Mouse (Mus musculus): ENCODE measurements at regions not wholly inside any gene's neighbourhood (a gene's known extent, or its start where the extent isn't known, plus 50 kb on each side); places are given as distances from the start of the nearest gene placed in this dataset.

DNA sequence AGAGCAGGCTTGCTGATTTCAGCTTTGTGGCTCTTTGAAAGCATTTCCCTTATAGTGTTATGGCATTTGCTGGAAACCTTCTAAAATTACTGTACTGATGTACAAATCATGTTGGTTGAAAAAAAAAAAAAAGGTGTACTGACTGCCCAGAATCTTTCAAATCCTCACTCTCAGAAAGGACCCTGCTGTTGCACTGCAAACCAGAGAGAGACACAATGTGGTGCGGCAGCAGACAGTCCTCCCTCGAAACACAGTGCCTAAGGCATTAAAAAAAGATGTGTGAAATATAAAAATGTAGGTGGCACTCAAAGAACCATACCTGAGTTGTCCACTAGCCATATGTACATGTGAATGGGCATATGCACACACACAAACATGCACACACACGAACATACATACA is 128.3 kb downstream of the Actr3 start:
- no peak overlapping the region for H3K4me3 ChIP-seq (replicated peaks; ENCODE audit: extremely low read depth, low read depth, low read length)
- WGBS: 73% methylated on average over 3 of the region's 3 CpGs
- TF ChIP-seq POLR2A (IDR thresholded peaks at IDR 0.05; ENCODE audit: borderline replicate concordance, extremely low read depth, low read depth, low read length): no peak
- no peak for TF ChIP-seq CTCF (IDR thresholded peaks at IDR 0.05; ENCODE audit: insufficient read depth, low read length)

DNA sequence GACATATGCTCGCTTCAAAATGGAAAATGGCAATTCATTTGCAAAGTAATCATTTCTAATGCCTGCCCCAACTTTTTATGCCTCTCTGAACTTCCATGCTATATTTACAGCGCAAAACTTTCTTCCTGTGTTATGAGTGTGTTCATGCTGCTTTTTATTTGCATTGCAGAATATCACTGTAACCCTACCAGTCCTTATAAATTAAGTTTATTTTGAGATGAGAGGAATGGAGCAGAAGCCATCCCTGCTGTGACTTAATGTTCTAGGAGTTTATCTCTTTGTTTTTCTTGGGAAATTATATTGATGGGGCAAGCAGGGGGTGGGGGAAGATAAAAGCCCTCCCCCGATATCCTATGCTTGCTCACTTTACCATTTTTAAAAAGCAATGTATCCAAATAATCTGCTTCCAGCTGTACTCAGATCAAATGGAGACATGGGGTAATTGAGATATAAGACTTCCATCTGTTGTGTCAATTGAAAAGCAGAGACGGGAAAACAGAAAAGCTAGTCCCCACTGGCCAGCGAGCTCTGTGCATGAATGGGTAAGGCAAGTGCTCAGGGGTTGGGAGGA is 136.9 kb downstream of the Actr3 start:
- 72% methylated on average over 5 of the region's 5 CpGs for WGBS
- no peak overlapping the region for H3K4me3 ChIP-seq (replicated peaks; ENCODE audit: extremely low read depth, low read depth, low read length)
- H3K4me1 ChIP-seq (ENCODE audit: control insufficient read depth, insufficient read depth, low read length): no peaks in the 10 kb centered on the region
- DNase-seq: no peak
- TF ChIP-seq CTCF (IDR thresholded peaks at IDR 0.05; ENCODE audit: insufficient read depth, low read length) (no peak), POLR2A (IDR thresholded peaks at IDR 0.05; ENCODE audit: borderline replicate concordance, extremely low read depth, low read depth, low read length) (no peak)

More for the DNA sequence above, 128.3 kb downstream of the Actr3 start:
- DNase-seq: no peak
- H3K4me1 ChIP-seq (ENCODE audit: control insufficient read depth, insufficient read depth, low read length): no peaks in the 10 kb centered on the region

DNA sequence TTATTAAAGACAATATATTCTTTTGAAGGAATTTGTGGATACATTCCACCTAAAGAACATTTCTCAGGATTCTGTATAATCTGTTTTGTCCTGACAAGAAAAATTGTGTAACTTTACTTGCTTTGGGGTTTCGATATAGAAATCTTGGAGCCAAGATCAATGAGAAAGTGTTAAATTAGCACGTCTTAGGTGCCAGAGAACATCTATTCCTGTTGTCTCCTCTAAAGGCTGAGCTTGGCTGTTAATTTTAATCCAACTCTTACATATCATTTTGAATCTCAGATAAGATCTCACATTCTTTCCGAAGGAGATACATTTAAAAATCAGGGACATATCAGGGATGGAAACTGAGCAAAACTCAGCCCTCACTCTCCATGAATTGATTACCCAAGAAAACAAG is 139.9 kb downstream of the Actr3 start:
- DNase-seq: no peak
- no peak overlapping the region for H3K4me3 ChIP-seq (replicated peaks; ENCODE audit: extremely low read depth, low read depth, low read length)
- H3K4me1 ChIP-seq (ENCODE audit: control insufficient read depth, insufficient read depth, low read length): no peaks in the 10 kb centered on the region
- TF ChIP-seq POLR2A (IDR thresholded peaks at IDR 0.05; ENCODE audit: borderline replicate concordance, extremely low read depth, low read depth, low read length) (no peak), CTCF (IDR thresholded peaks at IDR 0.05; ENCODE audit: insufficient read depth, low read length) (no peak)
- WGBS: 78% methylated on average over 3 of the region's 3 CpGs

DNA sequence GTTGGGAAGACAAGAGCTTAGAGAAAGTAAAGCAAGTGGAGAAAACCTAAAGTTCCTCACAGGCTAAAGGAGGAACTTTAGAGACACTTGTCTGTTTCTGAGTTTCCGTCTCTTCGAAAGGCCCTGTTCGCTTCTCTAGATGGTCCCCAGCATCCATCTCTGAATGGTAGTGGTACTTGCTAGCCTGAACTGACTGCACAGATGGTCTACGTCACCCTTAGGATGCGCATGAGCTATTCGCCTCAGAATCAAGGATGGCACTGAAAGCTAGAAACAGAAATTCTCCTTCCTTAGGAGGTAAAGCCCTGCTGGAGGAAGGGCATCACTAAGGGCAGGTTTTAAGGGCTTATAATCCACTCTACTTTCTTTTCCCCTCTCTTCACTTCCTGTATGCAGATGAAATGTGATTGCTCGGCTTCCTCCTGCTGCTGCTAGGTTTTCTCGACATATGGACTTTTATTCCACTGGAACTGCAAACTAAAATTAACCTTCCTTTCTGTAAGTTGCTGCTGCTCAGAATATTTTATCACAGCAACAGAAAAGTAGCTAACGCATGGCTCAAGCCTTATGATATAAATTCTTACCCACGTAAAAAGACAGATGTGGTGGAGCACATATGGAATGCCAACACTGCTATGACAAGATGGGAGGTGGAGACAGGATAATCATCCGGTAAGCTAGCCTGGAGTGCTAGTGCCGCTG is 145.1 kb downstream of the Actr3 start:
- no peak for DNase-seq
- H3K4me3 ChIP-seq (replicated peaks; ENCODE audit: extremely low read depth, low read depth, low read length): no peak overlapping the region
- 88% methylated on average over 12 of the region's 12 CpGs for WGBS
- TF ChIP-seq CTCF (IDR thresholded peaks at IDR 0.05; ENCODE audit: insufficient read depth, low read length): no peak
- TF ChIP-seq POLR2A (IDR thresholded peaks at IDR 0.05; ENCODE audit: borderline replicate concordance, extremely low read depth, low read depth, low read length): no peak
- no peaks in the 10 kb centered on the region for H3K4me1 ChIP-seq (ENCODE audit: control insufficient read depth, insufficient read depth, low read length)

DNA sequence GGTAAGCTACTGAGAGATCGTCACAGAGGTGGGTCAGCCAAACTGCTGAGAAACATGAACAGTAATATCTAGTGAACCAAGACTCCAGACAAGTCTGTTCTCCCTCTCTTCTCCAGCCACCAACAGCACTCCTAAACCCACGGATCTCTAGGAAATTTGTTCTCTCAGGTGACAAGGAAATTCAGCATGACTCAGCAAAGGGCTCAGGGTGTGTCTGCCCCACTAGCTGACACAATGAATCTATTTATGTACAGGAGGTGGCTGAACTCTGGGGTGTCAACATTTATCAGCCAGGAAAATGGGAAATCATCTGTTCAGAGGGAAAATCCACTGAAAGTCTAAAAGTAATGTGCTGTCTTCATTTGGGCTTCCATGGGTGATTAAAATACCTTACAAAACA is 149.2 kb downstream of the Actr3 start:
- no peak for DNase-seq
- H3K4me3 ChIP-seq (replicated peaks; ENCODE audit: extremely low read depth, low read depth, low read length): no peak overlapping the region
- 43% methylated on average over 2 of the region's 2 CpGs for WGBS
- no peaks in the 10 kb centered on the region for H3K4me1 ChIP-seq (ENCODE audit: control insufficient read depth, insufficient read depth, low read length)
- TF ChIP-seq POLR2A (IDR thresholded peaks at IDR 0.05; ENCODE audit: borderline replicate concordance, extremely low read depth, low read depth, low read length): no peak
- TF ChIP-seq CTCF (IDR thresholded peaks at IDR 0.05; ENCODE audit: insufficient read depth, low read length): no peak

DNA sequence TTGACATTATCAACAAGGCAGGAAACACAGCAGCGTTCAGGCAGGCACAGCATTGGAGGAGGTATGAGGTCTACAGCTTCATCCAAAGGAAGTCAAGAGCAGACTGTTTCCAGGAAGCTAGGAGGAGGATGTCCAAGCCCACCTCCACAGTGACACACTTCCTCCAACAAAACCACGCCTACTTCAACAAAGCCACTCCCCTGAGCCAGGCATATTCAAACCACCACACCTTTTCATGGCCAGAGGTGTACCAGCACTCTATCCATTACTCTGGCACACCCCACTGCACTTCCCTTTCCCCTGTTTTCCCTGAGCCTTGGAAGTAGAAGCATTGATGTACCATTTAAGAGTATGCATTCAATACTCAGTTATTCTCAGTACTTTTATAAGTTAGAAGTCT is 150.8 kb downstream of the Actr3 start:
- no peaks in the 10 kb centered on the region for H3K4me1 ChIP-seq (ENCODE audit: control insufficient read depth, insufficient read depth, low read length)
- 59% methylated on average over 2 of the region's 2 CpGs for WGBS
- no peak overlapping the region for H3K4me3 ChIP-seq (replicated peaks; ENCODE audit: extremely low read depth, low read depth, low read length)
- no peak for DNase-seq
- TF ChIP-seq CTCF (IDR thresholded peaks at IDR 0.05; ENCODE audit: insufficient read depth, low read length): no peak

DNA sequence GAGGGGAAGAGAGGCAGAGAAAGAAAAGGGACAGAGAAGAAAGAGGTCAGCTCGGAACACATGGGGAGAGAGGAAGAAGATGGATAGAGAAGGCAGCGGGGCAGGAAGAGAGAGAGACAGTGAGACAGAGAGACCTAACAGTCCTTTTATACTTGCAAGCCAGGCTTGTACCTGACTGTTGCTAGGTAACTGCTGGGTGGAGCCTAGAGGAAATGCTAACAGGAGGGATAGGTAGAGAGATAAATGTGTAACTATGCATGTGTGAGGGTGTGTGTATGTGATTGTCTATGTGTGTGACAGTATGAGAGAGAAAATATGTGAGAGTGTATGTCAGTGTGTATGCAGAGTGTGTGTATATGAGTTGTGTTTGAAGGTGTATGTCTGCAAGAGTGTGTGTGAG is 161.8 kb downstream of the Actr3 start:
- no peaks in the 10 kb centered on the region for H3K4me1 ChIP-seq (ENCODE audit: control insufficient read depth, insufficient read depth, low read length)
- DNase-seq: no peak
- TF ChIP-seq POLR2A (IDR thresholded peaks at IDR 0.05; ENCODE audit: borderline replicate concordance, extremely low read depth, low read depth, low read length) (no peak), CTCF (IDR thresholded peaks at IDR 0.05; ENCODE audit: insufficient read depth, low read length) (no peak)
- WGBS: 52% methylated on average over 2 of the region's 2 CpGs
- no peak overlapping the region for H3K4me3 ChIP-seq (replicated peaks; ENCODE audit: extremely low read depth, low read depth, low read length)

DNA sequence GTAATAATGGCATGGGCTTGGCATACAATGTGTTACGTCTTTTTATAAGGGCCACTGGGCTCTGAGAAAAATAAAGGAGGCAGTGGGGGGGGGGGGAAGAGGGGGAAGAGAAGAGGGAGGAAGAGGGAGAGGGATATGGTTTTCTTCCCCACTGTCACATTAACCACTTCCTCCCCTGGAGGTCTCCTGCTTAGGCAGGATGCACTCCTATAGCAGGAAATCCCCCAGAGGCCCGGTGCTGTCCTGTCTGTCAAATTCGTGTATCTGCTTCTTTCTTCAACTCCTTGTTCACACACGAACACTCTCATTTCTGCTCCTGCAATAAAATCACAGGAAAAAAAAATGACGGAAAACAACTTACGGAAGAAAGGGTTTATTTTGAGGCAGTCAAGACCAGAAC is 171.8 kb downstream of the Actr3 start:
- H3K4me1 ChIP-seq (ENCODE audit: control insufficient read depth, insufficient read depth, low read length): no peaks in the 10 kb centered on the region
- WGBS: 48% methylated on average over 6 of the region's 6 CpGs
- no peak overlapping the region for H3K4me3 ChIP-seq (replicated peaks; ENCODE audit: extremely low read depth, low read depth, low read length)
- TF ChIP-seq CTCF (IDR thresholded peaks at IDR 0.05; ENCODE audit: insufficient read depth, low read length) (no peak), POLR2A (IDR thresholded peaks at IDR 0.05; ENCODE audit: borderline replicate concordance, extremely low read depth, low read depth, low read length) (no peak)
- DNase-seq: no peak

DNA sequence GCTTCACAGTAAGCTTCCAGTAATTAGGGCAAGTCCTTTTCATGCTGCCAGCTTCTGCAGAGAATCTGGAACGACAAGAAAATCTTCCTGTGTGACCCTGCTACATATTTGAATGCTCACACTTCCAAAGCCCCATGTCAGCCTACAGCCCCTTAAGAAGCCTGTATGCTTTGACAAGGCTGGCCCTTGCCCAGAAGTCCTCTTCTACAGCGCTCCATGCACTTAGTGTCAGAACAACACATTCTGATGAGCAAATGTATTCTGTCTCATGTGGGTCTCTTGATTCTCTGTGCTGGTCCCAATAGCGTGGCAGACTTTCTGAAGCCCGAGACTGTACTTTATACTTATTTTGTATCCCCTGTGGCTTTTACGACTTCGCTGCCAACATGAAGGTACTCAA is 172.5 kb downstream of the Actr3 start:
- no peak for TF ChIP-seq CTCF (IDR thresholded peaks at IDR 0.05; ENCODE audit: insufficient read depth, low read length)
- TF ChIP-seq POLR2A (IDR thresholded peaks at IDR 0.05; ENCODE audit: borderline replicate concordance, extremely low read depth, low read depth, low read length): no peak
- 81% methylated on average over 6 of the region's 6 CpGs for WGBS
- Histone ChIP-seq H3K4me3 (replicated peaks; ENCODE audit: extremely low read depth, low read depth, low read length) (no peak overlapping the region), H3K4me1 (ENCODE audit: control insufficient read depth, insufficient read depth, low read length) (no peaks in the 10 kb centered on the region)
- DNase-seq: no peak

DNA sequence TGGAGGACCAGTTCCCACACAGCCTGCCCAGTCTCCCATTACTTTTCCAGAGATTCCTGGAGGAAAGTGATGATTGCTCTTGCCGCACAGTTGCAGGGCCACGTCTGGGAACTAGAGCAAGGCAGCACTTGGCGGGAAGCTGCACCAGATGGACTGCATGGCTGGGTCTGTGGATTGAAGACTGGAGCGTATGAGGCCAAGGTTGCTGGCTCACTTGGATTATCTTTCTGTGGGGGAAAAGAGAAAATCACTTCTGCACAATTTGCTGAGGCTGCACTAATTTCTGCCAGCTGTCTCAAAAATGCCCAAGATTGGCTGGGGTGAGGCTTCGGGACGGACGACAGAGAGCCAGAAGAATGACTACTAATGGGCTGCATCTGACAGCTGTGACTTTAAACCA is 193.2 kb downstream of the Actr3 start:
- DNase-seq: no peak
- Histone ChIP-seq H3K4me3 (replicated peaks; ENCODE audit: extremely low read depth, low read depth, low read length) (no peak overlapping the region), H3K4me1 (ENCODE audit: control insufficient read depth, insufficient read depth, low read length) (no peaks in the 10 kb centered on the region)
- TF ChIP-seq POLR2A (IDR thresholded peaks at IDR 0.05; ENCODE audit: borderline replicate concordance, extremely low read depth, low read depth, low read length): no peak
- TF ChIP-seq CTCF (IDR thresholded peaks at IDR 0.05; ENCODE audit: insufficient read depth, low read length): no peak
- 85% methylated on average over 7 of the region's 7 CpGs for WGBS
